Mouse (Mus musculus) forebrain, postnatal 0 days (tissue): ENCODE results near the gene Ccdc191. TPM values are rescaled to one million over a fixed set of nuclear protein-coding genes. Genes with fewer than 3 reads are reported as not detected.

Source experiments
- ATAC-seq: fragments of 200-750 bp; cut with Nextera tagmentation; 2 replicates; pipeline ENCODE4 v1.8.0; 2017; ENCODE audit warnings: mild to moderate bottlenecking, moderate library complexity
- DNase-seq: peaks from one replicate; pipeline ENCODE4 v3.0.0-alpha.2; 2015
- H3K27ac ChIP-seq: fragments of 300-500 bp; sonication (generic); 2 replicates; pipeline ENCODE4 v1.5.1; 2014; ENCODE audit warnings: low read depth, mild to moderate bottlenecking, antibody characterized with exemption, low read length, moderate library complexity, mixed read lengths
- H3K27me3 ChIP-seq: fragments of 300-500 bp; sonication (generic); 2 replicates; pipeline ENCODE4 v1.6.1; 2014; ENCODE audit warnings: mild to moderate bottlenecking, low read length, mixed read lengths; ENCODE audit not compliant: insufficient read depth
- H3K36me3 ChIP-seq: fragments of 300-500 bp; sonication (generic); 2 replicates; pipeline ENCODE4 v1.6.1; 2014; ENCODE audit warnings: mild to moderate bottlenecking, moderate library complexity; ENCODE audit not compliant: insufficient read depth
- H3K4me1 ChIP-seq: fragments of 300-500 bp; sonication (generic); 2 replicates; pipeline ENCODE4 v1.6.1; 2014; ENCODE audit warnings: antibody characterized with exemption; ENCODE audit not compliant: insufficient read depth
- H3K4me2 ChIP-seq: fragments of 300-500 bp; sonication (generic); 2 replicates; pipeline ENCODE4 v1.6.1; 2014; ENCODE audit warnings: low read depth, mild to moderate bottlenecking, moderate library complexity
- H3K4me3 ChIP-seq: fragments of 300-500 bp; sonication (generic); 2 replicates; pipeline ENCODE4 v1.5.1; 2014; ENCODE audit warnings: low read depth, low read length, mixed read lengths
- H3K9ac ChIP-seq: fragments of 300-500 bp; sonication (generic); 2 replicates; pipeline ENCODE4 v1.6.1; 2014; ENCODE audit warnings: mild to moderate bottlenecking
- H3K9me3 ChIP-seq: fragments of 300-500 bp; sonication (generic); 2 replicates; pipeline ENCODE4 v1.6.1; 2016; ENCODE audit warnings: low read length
- CTCF ChIP-seq: sonication (generic); IDR thresholded peaks from 2 replicates; pipeline ENCODE4 v1.5.1; 2016; ENCODE audit warnings: antibody characterized with exemption, control low read depth, low read depth
- WGBS: fragments of 180-500 bp; shearing (Covaris S2); extraction: QIAGEN DNeasy Blood & Tissue Kit; methylation state at CpG from one replicate; pipeline ENCODE4 v1.1.7; 2014; 5-methylcytosine and 5-hydroxymethylcytosine counted together
- polyA plus RNA-seq: library from polyadenylated mRNA; unstranded; fragments of >200 nt; fragmentation: Nextera tagmentation; extraction: Ambion mirVana; gene quantifications from 2 replicates; pipeline ENCODE4 v1.2.1, GENCODE M21; 2015
- total RNA-seq: library from RNA; depleted of rRNA; stranded (reverse); fragments of >200 nt; gene quantifications from 2 replicates; pipeline ENCODE4 v1.2.3, GENCODE M21; 2014

Gene Ccdc191
- total and polyA plus RNA-seq, 2 experiments from 2014 or later: 6.1 to 7.9 TPM

GRCm38 (mm10) chr16:43965781-43966389 lies 76.3 kb downstream of the Ccdc191 start:
- H3K27me3 ChIP-seq: no peaks in the 10 kb centered on the region
- no peaks in the 10 kb centered on the region for H3K9me3 ChIP-seq
- H3K4me2 ChIP-seq: no peak overlapping the region
- TF ChIP-seq CTCF: no peak
- H3K27ac ChIP-seq: peak overlapping the region; percentile 16; the same call in 1 of the 2 replicates
- peak; percentile 54 for ATAC-seq
- no peak overlapping the region for H3K9ac ChIP-seq
- no peaks in the 10 kb centered on the region for H3K4me1 ChIP-seq
- whole genome bisulfite sequencing: 59% methylated on average over 13 of the region's 13 CpGs
- no peak overlapping the region for H3K4me3 ChIP-seq
- DNase-seq: no peak
- peaks cover 18% of the 10 kb centered on the region for H3K36me3 ChIP-seq

GRCm38 (mm10) chr16:43970426-43970825 lies 80.8 kb downstream of the Ccdc191 start:
- Histone ChIP-seq H3K27me3 (no peaks in the 10 kb centered on the region), H3K9me3 (no peaks in the 10 kb centered on the region), H3K27ac (no peak overlapping the region), H3K4me1 (no peaks in the 10 kb centered on the region), H3K36me3 (peaks cover 18% of the 10 kb centered on the region), H3K9ac (no peak overlapping the region), H3K4me3 (no peak overlapping the region), H3K4me2 (no peak overlapping the region)
- 93% methylated on average over 3 of the region's 3 CpGs for WGBS
- TF ChIP-seq CTCF: no peak
- DNase-seq (no peak), ATAC-seq (no peak)

GRCm38 (mm10) chr16:43971189-43971588 lies 81.6 kb downstream of the Ccdc191 start:
- H3K4me3 ChIP-seq: no peak overlapping the region
- peaks cover 18% of the 10 kb centered on the region for H3K36me3 ChIP-seq
- no peak overlapping the region for H3K27ac ChIP-seq
- H3K4me1 ChIP-seq: no peaks in the 10 kb centered on the region
- H3K4me2 ChIP-seq: no peak overlapping the region
- no peaks in the 10 kb centered on the region for H3K27me3 ChIP-seq
- no peak for TF ChIP-seq CTCF
- DNase-seq: no peak
- no peaks in the 10 kb centered on the region for H3K9me3 ChIP-seq
- 95% methylated on average over 11 of the region's 11 CpGs for WGBS
- ATAC-seq: no peak
- no peak overlapping the region for H3K9ac ChIP-seq

GRCm38 (mm10) chr16:43971741-43972140 lies 82.1 kb downstream of the Ccdc191 start:
- no peaks in the 10 kb centered on the region for H3K4me1 ChIP-seq
- 94% methylated on average over 9 of the region's 9 CpGs for WGBS
- H3K4me2 ChIP-seq: no peak overlapping the region
- ATAC-seq (no peak), DNase-seq (no peak)
- H3K9me3 ChIP-seq: no peaks in the 10 kb centered on the region
- no peak overlapping the region for H3K27ac ChIP-seq
- no peak overlapping the region for H3K9ac ChIP-seq
- H3K36me3 ChIP-seq: peaks cover 18% of the 10 kb centered on the region
- no peak for TF ChIP-seq CTCF
- H3K4me3 ChIP-seq: no peak overlapping the region
- H3K27me3 ChIP-seq: no peaks in the 10 kb centered on the region

- WGBS: 96% methylated on average over 2 of the region's 2 CpGs
Measured at GRCm38 (mm10) chr16:43972391-43972790, 82.8 kb downstream of the Ccdc191 start.

GRCm38 (mm10) chr16:43973147-43973546 lies 83.5 kb downstream of the Ccdc191 start:
- TF ChIP-seq CTCF: no peak
- no peak for DNase-seq
- no peak overlapping the region for H3K4me3 ChIP-seq
- no peak overlapping the region for H3K4me2 ChIP-seq
- ATAC-seq: no peak
- no peaks in the 10 kb centered on the region for H3K9me3 ChIP-seq
- H3K9ac ChIP-seq: no peak overlapping the region
- H3K36me3 ChIP-seq: peaks cover 11% of the 10 kb centered on the region
- H3K27me3 ChIP-seq: no peaks in the 10 kb centered on the region
- no peaks in the 10 kb centered on the region for H3K4me1 ChIP-seq
- no peak overlapping the region for H3K27ac ChIP-seq
- WGBS: 96% methylated on average over 11 of the region's 11 CpGs

More at GRCm38 (mm10) chr16:43972391-43972790, 82.8 kb downstream of the Ccdc191 start:
- DNase-seq (no peak), ATAC-seq (no peak)
- Histone ChIP-seq H3K27me3 (no peaks in the 10 kb centered on the region), H3K27ac (no peak overlapping the region), H3K4me1 (no peaks in the 10 kb centered on the region), H3K9ac (no peak overlapping the region), H3K36me3 (peaks cover 18% of the 10 kb centered on the region), H3K4me3 (no peak overlapping the region), H3K9me3 (no peaks in the 10 kb centered on the region), H3K4me2 (no peak overlapping the region)
- no peak for TF ChIP-seq CTCF

GRCm38 (mm10) chr16:43973606-43974220 lies 84.1 kb downstream of the Ccdc191 start:
- no peak for TF ChIP-seq CTCF
- Histone ChIP-seq H3K9me3 (no peaks in the 10 kb centered on the region), H3K4me1 (no peaks in the 10 kb centered on the region), H3K4me2 (no peak overlapping the region), H3K27ac (no peak overlapping the region), H3K9ac (no peak overlapping the region), H3K4me3 (no peak overlapping the region), H3K27me3 (no peaks in the 10 kb centered on the region), H3K36me3 (peaks cover 7% of the 10 kb centered on the region)
- no peak for DNase-seq
- ATAC-seq: no peak
- WGBS: 82% methylated on average over 22 of the region's 22 CpGs
